In the genomic region with DNA sequence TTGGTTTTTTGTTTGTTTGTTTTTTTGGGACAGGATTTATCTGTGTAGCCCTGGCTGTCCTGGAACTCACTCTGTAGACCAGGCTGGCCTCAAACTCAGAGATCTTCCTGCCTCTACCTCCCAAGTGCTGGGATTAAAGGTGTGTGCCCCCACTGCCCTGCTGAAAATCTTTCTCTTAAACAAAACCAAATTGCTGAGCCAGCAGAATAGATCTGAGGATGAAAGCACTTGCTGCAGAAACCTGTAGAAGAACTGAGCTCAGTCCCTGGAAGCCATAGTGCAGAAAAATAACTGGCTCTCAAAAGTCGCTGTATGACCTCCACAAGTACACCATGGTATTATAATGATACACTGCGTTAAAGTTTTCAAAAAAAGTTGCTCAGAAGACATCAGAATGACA, we compare ENCODE assay signal across 27 mouse cellular contexts. TPM values are rescaled to one million over a fixed set of nuclear protein-coding genes. Genes with fewer than 3 reads are reported as not detected.
DNase-seq lines count a peak whose midpoint lies in the region; TF ChIP-seq lines count a peak whose summit lies in the region.
"Had no signal": no experiment of that assay in that cellular context is flagged by ENCODE, and none has a peak within 500 bp of the region (broad histone marks: within the 10 kb centered on the region; RNA-seq: fewer than 3 reads in every experiment).

No protein-coding gene starts in this region.

- no peak overlapping the region for H3K4me2 ChIP-seq in CH12.LX (ENCODE audit: insufficient read depth, low read depth, poor library complexity, severe bottlenecking)

- no peak for TF ChIP-seq EP300 in CH12.LX (IDR thresholded peaks at IDR 0.05; ENCODE audit: low read length)
- TF ChIP-seq EP300 in MEL (IDR thresholded peaks at IDR 0.05; ENCODE audit: low read depth in 1 of 2, low read length in 2 of 2) = no peak

- H3K79me2 ChIP-seq in CH12.LX (replicated peaks; ENCODE audit: control insufficient read depth, extremely low read depth, insufficient read depth, poor library complexity, severe bottlenecking) (no peaks in the 10 kb centered on the region), MEL (ENCODE audit: control insufficient read depth, insufficient read depth, low read length, poor library complexity) (no peaks in the 10 kb centered on the region)

- no peak overlapping the region for H3K27ac ChIP-seq in CH12.LX (ENCODE audit: insufficient read depth, low read depth)
- no peak overlapping the region for H3K27ac ChIP-seq in ES-E14 (ENCODE audit: insufficient read depth, low read depth, low read length, poor library complexity, severe bottlenecking)
- H3K27ac ChIP-seq in MEL (ENCODE audit: control insufficient read depth, low read depth, low read length) = no peak overlapping the region

- in situ Hi-C loops in CH12.LX (cut with MboI; ENCODE audit: low pct_ligation_motif_present, low pct_unique_long_range_greater_than_20kb, low sequenced_read_pairs) (no loop called here), ES-E14 (cut with MboI; ENCODE audit: low sequenced_read_pairs in 2 of 2, unreplicated experiment in 2 of 2) (no loop called here)

- dilution Hi-C loops in CH12.LX (cut with MboI; ENCODE audit: extremely low pct_ligation_motif_present, extremely low pct_unique_long_range_greater_than_20kb, low sequenced_read_pairs) = no loop called here

- H3K4me1 ChIP-seq in CH12.LX (ENCODE audit: control insufficient read depth in 1 of 2, insufficient read depth in 2 of 2) (0 out of 4 replicates have a peak, but pooled peaks cover 0 to 2% of the 10 kb centered on the region in 2 experiments), ES-E14 (ENCODE audit: control insufficient read depth in 2 of 2, insufficient read depth in 2 of 2, low read length in 2 of 2, poor library complexity in 1 of 2) (no peaks in the 10 kb centered on the region), MEL (ENCODE audit: control insufficient read depth in 1 of 2, insufficient read depth in 2 of 2, low read length in 2 of 2) (no peaks in the 10 kb centered on the region)

- DNase-seq in CH12.LX (ENCODE audit: extremely low read depth) = no peak
- DNase-seq in ES-E14 (ENCODE audit: low read depth, low spot score) = no peak
- DNase-seq in MEL (ENCODE audit: low read depth, low spot score) = no peak
- no peak for DNase-seq in yolk sac, embryonic 10.5 days (ENCODE audit: low spot score)
- no peak for DNase-seq in gastrocnemius, adult 18-20 months (ENCODE audit: low spot score)
- no peak for DNase-seq in neural tube, embryonic 10.5 days (ENCODE audit: extremely low spot score, low spot score)
- DNase-seq: adrenal gland, adult 2 months; adrenal gland, adult 8-10 months; adrenal gland, postnatal 10 days; adrenal gland, postnatal 14 days; adrenal gland, postnatal 25 days; adrenal gland, postnatal 36 days; B cell, adult 2 months; cerebellum, adult 11 months; cerebellum, adult 11-12 months; cerebellum, adult 18-20 months; cerebellum, adult 2 months; cerebellum, adult 8-10 months; cerebellum, adult 9-10 months had no signal

- H3K27me3 ChIP-seq in CH12.LX (replicated peaks) = no peaks in the 10 kb centered on the region
- no peaks in the 10 kb centered on the region for H3K27me3 ChIP-seq in MEL (ENCODE audit: control insufficient read depth in 1 of 2, insufficient read depth in 2 of 2, low read length in 2 of 2)
- H3K27me3 ChIP-seq: Patski had no signal

- TF ChIP-seq RAD21 in CH12.LX (IDR thresholded peaks at IDR 0.05; ENCODE audit: low read depth, low read length) (no peak), MEL (IDR thresholded peaks at IDR 0.05; ENCODE audit: low read depth, low read length) (no peak)

- no peak overlapping the region for H3K4me3 ChIP-seq in CH12.LX (replicated peaks in 1 of 3; ENCODE audit: low read depth in 2 of 3, low read length in 2 of 3, poor library complexity in 1 of 3)
- H3K4me3 ChIP-seq in ES-E14 (ENCODE audit: insufficient read depth in 1 of 2, low read depth in 1 of 2, low read length in 2 of 2, poor library complexity in 1 of 2, severe bottlenecking in 1 of 2) = no peak overlapping the region
- H3K4me3 ChIP-seq in MEL (ENCODE audit: control insufficient read depth in 1 of 2, insufficient read depth in 1 of 2, low read depth in 2 of 2, low read length in 2 of 2) = no peak overlapping the region

- peaks cover 75 to 95% of the 10 kb centered on the region in 2 experiments for H3K36me3 ChIP-seq in CH12.LX (replicated peaks in 1 of 2; ENCODE audit: control insufficient read depth in 1 of 2, insufficient read depth in 1 of 2, low read length in 1 of 2)
- peaks cover 29% of the 10 kb centered on the region for H3K36me3 ChIP-seq in ES-E14 (ENCODE audit: control insufficient read depth, insufficient read depth, low read length, poor library complexity, severe bottlenecking)
- H3K36me3 ChIP-seq in MEL (ENCODE audit: control insufficient read depth in 1 of 2, insufficient read depth in 2 of 2, low read length in 2 of 2) = no peaks in the 10 kb centered on the region; a peak in 2 of 4 replicates

- TF ChIP-seq POLR2A in CH12.LX (IDR thresholded peaks at IDR 0.05; ENCODE audit: low read depth, low read length) (no peak), MEL (IDR thresholded peaks at IDR 0.05; ENCODE audit: control insufficient read depth in 1 of 2, insufficient read depth in 1 of 2, low read depth in 1 of 2, low read length in 2 of 2, poor library complexity in 1 of 2) (no peak)

- H3K9me3 ChIP-seq in CH12.LX (replicated peaks; ENCODE audit: low read length) (no peaks in the 10 kb centered on the region), ES-E14 (ENCODE audit: control insufficient read depth, insufficient read depth, low read depth, low read length) (no peaks in the 10 kb centered on the region), MEL (replicated peaks; ENCODE audit: insufficient read depth, low read length) (no peaks in the 10 kb centered on the region)
- H3K9me3 ChIP-seq: G1E had no signal

- H3K9ac ChIP-seq in CH12.LX (ENCODE audit: insufficient read depth, low read depth) (no peak overlapping the region), ES-E14 (ENCODE audit: insufficient read depth, low read depth, low read length, poor library complexity, severe bottlenecking) (no peak overlapping the region), MEL (ENCODE audit: control insufficient read depth, low read depth, low read length, poor library complexity, severe bottlenecking) (no peak overlapping the region)

- no peak for TF ChIP-seq CTCF in CH12.LX (conservative IDR thresholded peaks at IDR 0.05 in 1 of 2, IDR thresholded peaks at IDR 0.05 in 1 of 2; ENCODE audit: low read depth in 2 of 2, low read length in 2 of 2)
- TF ChIP-seq CTCF in MEL (IDR thresholded peaks at IDR 0.05 in 2 of 3, conservative IDR thresholded peaks at IDR 0.05 in 1 of 3; ENCODE audit: control insufficient read depth in 1 of 3, insufficient read depth in 1 of 3, low read depth in 2 of 3, low read length in 3 of 3, poor library complexity in 1 of 3, severe bottlenecking in 1 of 3) = no peak

TF ChIP-seq in CH12.LX, 34 proteins besides CTCF, POLR2A, EP300 and RAD21 (continues in another document):
- no peak for TF ChIP-seq ZKSCAN1 (IDR thresholded peaks at IDR 0.05; ENCODE audit: borderline replicate concordance, low read depth, low read length)

TF ChIP-seq in ES-E14, 5 proteins besides CTCF, POLR2A, EP300 and RAD21 (continues in another document):
- no peak for TF ChIP-seq ZNF384 (IDR thresholded peaks at IDR 0.05; ENCODE audit: low read depth, low read length)

TF ChIP-seq in MEL, 35 proteins besides CTCF, POLR2A, EP300 and RAD21:
- TF ChIP-seq MAFK (IDR thresholded peaks at IDR 0.05; ENCODE audit: borderline replicate concordance, low read depth, low read length) (peak; percentile 65), KAT2A (conservative IDR thresholded peaks at IDR 0.05; ENCODE audit: low read depth, low read length) (no peak)

RNA-seq across cellular contexts. Expression of gene Zfp473, which starts 6.3 kb away (rescaled TPM):
- total RNA-seq in CH12.LX (2012; rRNA removed) (9.3 and 9.6 TPM in 2 replicates), CH12.LX (2014; rRNA removed) (10.0 and 10.5 TPM in 2 replicates), ES-E14 (2012; rRNA removed) (15.1 and 20.3 TPM in 2 replicates), MEL (2012; rRNA removed) (0.65 and 1.3 TPM in 2 replicates)
- polyA plus RNA-seq in CH12.LX (2012; ENCODE audit: insufficient read length, low read depth) (6.8 and 8.7 TPM in 2 replicates), MEL (2012; ENCODE audit: insufficient read depth in 1 of 2, insufficient read length in 2 of 2, low read depth in 1 of 2, low replicate concordance in 2 of 2, missing spikeins in 1 of 2) (under 1 TPM in 1 of 2 experiments, not detected in 1; 0.96 TPM)
- not detected for total RNA-seq in gastrocnemius, adult 18-20 months (2021)

RNA-seq across cellular contexts. Expression of gene Vrk3, which starts 9.0 kb away (rescaled TPM):
- total RNA-seq in CH12.LX (2012; rRNA removed) = 27.6 and 30.0 TPM in 2 replicates
- total RNA-seq in CH12.LX (2014; rRNA removed) = 29.5 and 34.2 TPM in 2 replicates
- 42.3 and 50.4 TPM in 2 replicates for polyA plus RNA-seq in CH12.LX (2012; ENCODE audit: insufficient read length, low read depth)
- 17.8 and 23.2 TPM in 2 replicates for total RNA-seq in ES-E14 (2012; rRNA removed)
- total RNA-seq in MEL (2012; rRNA removed) = 24.9 and 25.7 TPM in 2 replicates
- polyA plus RNA-seq in MEL (2012; ENCODE audit: insufficient read depth in 1 of 2, insufficient read length in 2 of 2, low read depth in 1 of 2, low replicate concordance in 2 of 2, missing spikeins in 1 of 2) = 10 to 100 TPM in 1 of 2 experiments, not detected in 1; 55.6 TPM
- 10 to 100 TPM; 19.5 to 19.8 TPM for total RNA-seq in gastrocnemius, adult 18-20 months (2021)

RNA-seq across cellular contexts. Expression of gene Izumo2, which starts 48.6 kb away (rescaled TPM):
- total RNA-seq in CH12.LX (2012; rRNA removed) (not detected in 2 replicates), CH12.LX (2014; rRNA removed) (not detected in 2 replicates), ES-E14 (2012; rRNA removed) (0.40 and 0.79 TPM in 2 replicates), MEL (2012; rRNA removed) (not detected in 2 replicates)
- polyA plus RNA-seq in CH12.LX (2012; ENCODE audit: insufficient read length, low read depth) (not detected in 2 replicates), MEL (2012; ENCODE audit: insufficient read depth in 1 of 2, insufficient read length in 2 of 2, low read depth in 1 of 2, low replicate concordance in 2 of 2, missing spikeins in 1 of 2) (not detected)
- total RNA-seq in gastrocnemius, adult 18-20 months (2021) = not detected
- total RNA-seq: adrenal gland, adult 18-20 months; adrenal gland, adult 2 months; adrenal gland, adult 8-10 months; adrenal gland, postnatal 10 days; adrenal gland, postnatal 14 days; adrenal gland, postnatal 25 days; adrenal gland, postnatal 36 days; adrenal gland, postnatal 4 days; G1E had no signal
- polyA plus RNA-seq: activated CD4-positive, CD25-positive, alpha-beta regulatory T cell, adult 4 months; adrenal gland, adult 2 months; brain, embryonic 14.5 days; C2C12; CD4-positive, CD25-positive, alpha-beta regulatory T cell, adult 4 months; cerebellum, adult 2 months; G1E; Patski had no signal

RNA-seq across cellular contexts. Expression of gene Nup62, which starts 58.7 kb away (rescaled TPM):
- total RNA-seq in CH12.LX (2012; rRNA removed) (93.2 and 101 TPM in 2 replicates), CH12.LX (2014; rRNA removed) (84.1 and 93.3 TPM in 2 replicates), ES-E14 (2012; rRNA removed) (91.0 and 98.0 TPM in 2 replicates), MEL (2012; rRNA removed) (136 and 137 TPM in 2 replicates)
- polyA plus RNA-seq in CH12.LX (2012; ENCODE audit: insufficient read length, low read depth) (146 and 151 TPM in 2 replicates), MEL (2012; ENCODE audit: insufficient read depth in 1 of 2, insufficient read length in 2 of 2, low read depth in 1 of 2, low replicate concordance in 2 of 2, missing spikeins in 1 of 2) (100 to 1,000 TPM in 1 of 2 experiments, not detected in 1; 235 TPM)
- 10 to 100 TPM; 20.1 to 25.2 TPM for total RNA-seq in gastrocnemius, adult 18-20 months (2021)

RNA-seq across cellular contexts. Expression of gene Il4i1, which starts 59.0 kb away (rescaled TPM):
- total RNA-seq in CH12.LX (2012; rRNA removed) (42.2 and 57.5 TPM in 2 replicates), CH12.LX (2014; rRNA removed) (11.8 and 17.6 TPM in 2 replicates), ES-E14 (2012; rRNA removed) (4.8 and 6.0 TPM in 2 replicates), MEL (2012; rRNA removed) (0.73 and 0.92 TPM in 2 replicates)
- polyA plus RNA-seq in CH12.LX (2012; ENCODE audit: insufficient read length, low read depth) (49.2 and 58.2 TPM in 2 replicates), MEL (2012; ENCODE audit: insufficient read depth in 1 of 2, insufficient read length in 2 of 2, low read depth in 1 of 2, low replicate concordance in 2 of 2, missing spikeins in 1 of 2) (under 1 TPM in 1 of 2 experiments, not detected in 1; 0.54 TPM)
- total RNA-seq in gastrocnemius, adult 18-20 months (2021) = 1 to 10 TPM; 2.3 to 3.5 TPM

Comparison
In these comparisons a context has a peak if more than half of its experiments do, and no peak if none do; other contexts are left out.
1. Of the 35 proteins assayed by ChIP-seq in both MEL and CH12.LX: peak only in MEL: none; only in CH12.LX: none; in both: MAFK; in neither: 34.